In genomic region chr7:140938436-140938835, GRCm38 (mm10) we compare ENCODE assay signal across 1 mouse cellular context.
TF ChIP-seq lines count a peak whose summit lies in the region.

No protein-coding gene starts in this region.

TF ChIP-seq in MEL, 35 proteins besides CTCF, POLR2A, EP300 and RAD21:
- TF ChIP-seq MYB (IDR thresholded peaks at IDR 0.05; ENCODE audit: low read depth, low read length) (no peak), SMC3 (IDR thresholded peaks at IDR 0.05; ENCODE audit: low read depth, low read length) (peak; percentile 41)
